Mouse (Mus musculus): ENCODE results near the gene Mypn. TPM values are rescaled to one million over a fixed set of nuclear protein-coding genes. Genes with fewer than 3 reads are reported as not detected.

Gene Mypn
- polyA plus RNA-seq, 1 experiment from 2014 or later = 0.08 TPM

DNA sequence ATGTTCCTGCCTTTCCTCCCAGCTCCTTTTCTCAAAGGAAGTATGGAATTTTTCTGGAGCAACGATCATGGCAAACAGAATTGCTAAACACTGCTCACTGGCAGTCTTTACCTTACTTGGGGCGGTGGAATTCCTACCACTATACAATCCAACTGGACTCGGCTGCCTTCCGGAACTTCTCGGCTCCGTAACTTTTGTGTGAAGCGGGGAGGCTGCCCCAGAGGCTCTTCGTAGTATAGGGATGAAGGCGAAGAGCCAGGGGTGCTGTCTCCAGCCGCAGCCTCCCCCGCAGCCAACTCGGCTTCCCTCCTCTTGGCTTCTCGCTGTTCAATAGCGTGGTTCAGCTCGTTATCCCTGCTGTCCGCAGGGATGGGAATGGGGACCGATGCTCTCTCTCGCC is 11.5 kb downstream of the Mypn start:
- Histone ChIP-seq H3K4me2 (replicated peaks) (no peak overlapping the region), H3K4me1 (no peaks in the 10 kb centered on the region), H3K9me3 (replicated peaks) (no peaks in the 10 kb centered on the region), H3K27ac (no peak overlapping the region), H3K27me3 (no peaks in the 10 kb centered on the region), H3K36me3 (no peaks in the 10 kb centered on the region), H3K4me3 (no peak overlapping the region), H3K9ac (no peak overlapping the region)
- no peak for ATAC-seq (ENCODE audit: low FRiP score)
- WGBS = 73% methylated on average over 18 of the region's 18 CpGs

DNA sequence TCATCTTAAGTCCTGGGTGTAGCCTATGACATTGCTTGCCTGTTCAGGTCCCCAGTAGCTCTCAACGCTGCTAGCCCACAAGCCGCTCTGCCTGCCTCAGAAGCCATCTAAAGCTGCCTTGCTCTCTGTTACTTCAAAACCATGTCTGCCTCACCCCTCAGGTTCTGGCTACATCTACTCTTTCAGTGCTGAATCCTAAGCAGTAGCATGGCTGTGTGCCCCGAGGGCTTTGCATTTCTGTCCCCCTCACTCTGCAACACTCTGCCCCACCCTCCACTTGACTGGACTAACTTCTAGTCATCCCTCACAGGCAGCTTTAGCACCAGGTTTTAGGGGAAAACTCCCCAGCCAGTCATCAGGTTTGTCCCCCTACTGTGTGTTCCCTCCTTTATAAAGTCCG is 19.3 kb downstream of the Mypn start:
- no peak overlapping the region for H3K4me3 ChIP-seq
- H3K9me3 ChIP-seq (replicated peaks) = no peaks in the 10 kb centered on the region
- H3K4me1 ChIP-seq = no peaks in the 10 kb centered on the region
- no peak for ATAC-seq (ENCODE audit: low FRiP score)
- WGBS = 81% methylated on average over 4 of the region's 4 CpGs
- no peaks in the 10 kb centered on the region for H3K36me3 ChIP-seq
- no peak overlapping the region for H3K9ac ChIP-seq
- H3K27ac ChIP-seq = no peak overlapping the region
- no peaks in the 10 kb centered on the region for H3K27me3 ChIP-seq
- no peak overlapping the region for H3K4me2 ChIP-seq (replicated peaks)

DNA sequence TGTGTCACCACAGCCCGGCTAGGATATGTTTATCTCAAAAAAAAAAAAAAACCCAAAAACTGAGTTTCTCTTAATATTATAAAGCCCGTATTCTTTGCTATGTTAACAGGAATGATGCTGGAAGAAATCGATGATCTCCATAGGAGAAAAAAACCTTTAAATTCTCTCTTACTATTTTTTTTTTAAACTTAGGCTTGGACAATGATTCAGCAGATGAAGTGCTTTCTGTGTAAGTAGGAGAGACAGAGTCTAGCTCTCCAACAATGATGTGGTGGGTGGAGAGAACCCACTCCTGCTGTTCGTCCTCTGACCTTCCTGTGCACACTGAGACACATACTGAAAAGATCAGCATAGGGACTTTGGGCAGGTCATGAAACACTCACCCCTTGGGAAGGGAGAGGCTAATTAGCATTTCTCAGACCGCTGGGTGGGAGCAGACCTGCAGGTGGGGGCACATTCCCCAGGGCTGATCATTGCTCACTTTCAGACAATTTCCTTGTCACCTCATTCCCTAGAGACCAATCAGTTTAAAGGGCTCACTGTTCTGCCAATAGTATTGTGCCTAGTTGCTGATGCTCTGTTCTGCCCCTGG is 21.5 kb downstream of the Mypn start:
- no peak overlapping the region for H3K9ac ChIP-seq
- H3K36me3 ChIP-seq = no peaks in the 10 kb centered on the region
- H3K27ac ChIP-seq = no peak overlapping the region
- H3K4me3 ChIP-seq = no peak overlapping the region
- H3K27me3 ChIP-seq = no peaks in the 10 kb centered on the region
- WGBS = 63% methylated on average over 5 of the region's 5 CpGs
- ATAC-seq (ENCODE audit: low FRiP score) = no peak
- H3K4me2 ChIP-seq (replicated peaks) = no peak overlapping the region
- no peaks in the 10 kb centered on the region for H3K4me1 ChIP-seq
- H3K9me3 ChIP-seq (replicated peaks) = no peaks in the 10 kb centered on the region

DNA sequence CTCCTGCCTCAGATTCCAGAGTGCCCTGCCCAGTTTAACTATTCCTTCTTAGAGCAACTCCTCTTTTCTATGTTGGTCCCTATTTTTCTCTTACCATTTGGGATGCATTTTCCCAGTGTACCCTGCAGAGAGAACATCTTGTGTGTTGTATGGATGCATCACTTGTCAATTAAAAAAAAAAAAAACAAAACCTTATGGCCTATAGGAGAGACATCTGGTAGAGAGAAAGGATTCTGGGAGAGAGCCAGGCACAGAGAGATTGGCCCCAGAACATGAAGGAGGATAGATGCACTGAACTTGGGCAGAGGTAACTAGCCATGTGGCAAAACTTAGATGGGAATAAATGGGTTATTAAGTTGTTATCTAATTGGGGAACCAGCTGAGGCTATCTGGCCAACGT is 22.6 kb downstream of the Mypn start:
- 87% methylated on average over 1 of the region's 1 CpGs for WGBS
- no peak for ATAC-seq (ENCODE audit: low FRiP score)
- no peaks in the 10 kb centered on the region for H3K27me3 ChIP-seq
- H3K9ac ChIP-seq = no peak overlapping the region
- H3K4me3 ChIP-seq = no peak overlapping the region
- no peak overlapping the region for H3K4me2 ChIP-seq (replicated peaks)
- no peaks in the 10 kb centered on the region for H3K36me3 ChIP-seq
- H3K27ac ChIP-seq = no peak overlapping the region
- H3K4me1 ChIP-seq = no peaks in the 10 kb centered on the region
- no peaks in the 10 kb centered on the region for H3K9me3 ChIP-seq (replicated peaks)

- Histone ChIP-seq H3K27me3 (no peaks in the 10 kb centered on the region), H3K36me3 (no peaks in the 10 kb centered on the region), H3K9me3 (replicated peaks) (no peaks in the 10 kb centered on the region), H3K4me2 (replicated peaks) (no peak overlapping the region), H3K9ac (no peak overlapping the region), H3K27ac (no peak overlapping the region), H3K4me3 (no peak overlapping the region), H3K4me1 (no peaks in the 10 kb centered on the region)
- 76% methylated on average over 10 of the region's 10 CpGs for WGBS
- no peak for ATAC-seq (ENCODE audit: low FRiP score)
Observed at GRCm38 (mm10) chr10:63179524-63179923, 24.2 kb downstream of the Mypn start.

DNA sequence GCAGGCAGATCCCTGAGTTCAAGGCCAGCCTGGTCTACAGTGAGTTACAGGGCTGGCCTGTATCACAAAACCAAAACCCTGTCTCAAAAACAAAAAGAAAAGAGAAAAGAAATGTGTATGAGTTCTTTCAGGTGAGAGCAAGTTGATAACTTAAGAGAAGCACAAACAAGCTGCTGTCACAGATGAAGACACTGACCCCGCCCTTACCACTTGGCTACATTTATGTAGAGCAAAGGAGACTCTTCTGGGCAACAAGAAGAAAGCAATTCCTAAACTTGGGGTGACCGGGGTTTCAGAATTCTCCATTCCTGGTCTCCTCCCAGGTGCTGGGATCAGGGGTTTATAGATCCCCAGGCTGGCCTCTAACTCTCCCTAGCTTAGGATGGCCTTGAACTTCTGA is 25.4 kb downstream of the Mypn start:
- H3K9ac ChIP-seq = no peak overlapping the region
- ATAC-seq (ENCODE audit: low FRiP score) = no peak
- H3K27me3 ChIP-seq = no peaks in the 10 kb centered on the region
- H3K27ac ChIP-seq = no peak overlapping the region
- no peak overlapping the region for H3K4me2 ChIP-seq (replicated peaks)
- no peaks in the 10 kb centered on the region for H3K36me3 ChIP-seq
- H3K9me3 ChIP-seq (replicated peaks) = no peaks in the 10 kb centered on the region
- no peaks in the 10 kb centered on the region for H3K4me1 ChIP-seq
- 94% methylated on average over 2 of the region's 2 CpGs for WGBS
- H3K4me3 ChIP-seq = no peak overlapping the region

GRCm38 (mm10) chr10:63177286-63178140 is 26.2 kb downstream of the Mypn start:
- no peak overlapping the region for H3K9ac ChIP-seq
- H3K27me3 ChIP-seq = no peaks in the 10 kb centered on the region
- 86% methylated on average over 21 of the region's 21 CpGs for WGBS
- H3K9me3 ChIP-seq (replicated peaks) = no peaks in the 10 kb centered on the region
- no peak overlapping the region for H3K4me3 ChIP-seq
- no peaks in the 10 kb centered on the region for H3K4me1 ChIP-seq
- no peak for ATAC-seq (ENCODE audit: low FRiP score)
- no peak overlapping the region for H3K4me2 ChIP-seq (replicated peaks)
- no peaks in the 10 kb centered on the region for H3K36me3 ChIP-seq
- no peak overlapping the region for H3K27ac ChIP-seq

- Histone ChIP-seq H3K4me1 (no peaks in the 10 kb centered on the region), H3K36me3 (no peaks in the 10 kb centered on the region), H3K27me3 (no peaks in the 10 kb centered on the region), H3K9ac (no peak overlapping the region), H3K4me2 (replicated peaks) (no peak overlapping the region), H3K27ac (no peak overlapping the region), H3K4me3 (no peak overlapping the region), H3K9me3 (replicated peaks) (no peaks in the 10 kb centered on the region)
- no peak for ATAC-seq (ENCODE audit: low FRiP score)
- WGBS = 92% methylated on average over 8 of the region's 8 CpGs
Observed at GRCm38 (mm10) chr10:63176471-63176931, 27.3 kb downstream of the Mypn start.

DNA sequence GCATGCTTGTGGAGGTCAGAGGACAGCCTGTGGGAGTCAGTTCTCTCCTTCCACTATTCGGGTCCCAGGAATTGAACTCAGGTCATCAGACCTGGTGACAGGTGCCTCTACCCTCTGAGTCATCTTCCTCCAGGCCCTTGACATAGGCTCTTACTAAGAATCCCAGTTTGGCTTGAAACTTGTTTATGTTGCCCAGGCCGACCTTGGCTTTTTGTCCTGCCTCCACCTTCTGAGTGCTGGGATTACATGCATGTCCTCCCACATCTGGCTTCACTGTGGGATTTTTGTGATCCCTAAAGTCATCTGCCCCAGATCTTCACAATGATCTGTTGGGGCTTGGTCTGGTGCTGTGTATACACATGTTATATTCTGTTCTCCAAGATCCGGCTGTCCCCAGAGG is 31.7 kb downstream of the Mypn start:
- Histone ChIP-seq H3K27ac (no peak overlapping the region), H3K27me3 (no peaks in the 10 kb centered on the region), H3K36me3 (no peaks in the 10 kb centered on the region), H3K9me3 (replicated peaks) (no peaks in the 10 kb centered on the region), H3K4me1 (no peaks in the 10 kb centered on the region), H3K4me2 (replicated peaks) (no peak overlapping the region), H3K4me3 (no peak overlapping the region), H3K9ac (no peak overlapping the region)
- WGBS = 83% methylated on average over 3 of the region's 3 CpGs
- no peak for ATAC-seq (ENCODE audit: low FRiP score)

- WGBS = 87% methylated on average over 11 of the region's 11 CpGs
- Histone ChIP-seq H3K9me3 (replicated peaks) (no peaks in the 10 kb centered on the region), H3K4me2 (replicated peaks) (no peak overlapping the region), H3K9ac (no peak overlapping the region), H3K27me3 (no peaks in the 10 kb centered on the region), H3K27ac (no peak overlapping the region), H3K4me3 (no peak overlapping the region), H3K4me1 (no peaks in the 10 kb centered on the region), H3K36me3 (no peaks in the 10 kb centered on the region)
- no peak for ATAC-seq (ENCODE audit: low FRiP score)
Observed at GRCm38 (mm10) chr10:63169503-63169902, 34.2 kb downstream of the Mypn start.

GRCm38 (mm10) chr10:63168124-63168523 is 35.6 kb downstream of the Mypn start:
- no peak overlapping the region for H3K4me3 ChIP-seq
- no peaks in the 10 kb centered on the region for H3K4me1 ChIP-seq
- 94% methylated on average over 12 of the region's 12 CpGs for WGBS
- H3K9me3 ChIP-seq (replicated peaks) = no peaks in the 10 kb centered on the region
- H3K36me3 ChIP-seq = no peaks in the 10 kb centered on the region
- no peak for ATAC-seq (ENCODE audit: low FRiP score)
- no peak overlapping the region for H3K9ac ChIP-seq
- H3K4me2 ChIP-seq (replicated peaks) = no peak overlapping the region
- no peaks in the 10 kb centered on the region for H3K27me3 ChIP-seq
- H3K27ac ChIP-seq = no peak overlapping the region

DNA sequence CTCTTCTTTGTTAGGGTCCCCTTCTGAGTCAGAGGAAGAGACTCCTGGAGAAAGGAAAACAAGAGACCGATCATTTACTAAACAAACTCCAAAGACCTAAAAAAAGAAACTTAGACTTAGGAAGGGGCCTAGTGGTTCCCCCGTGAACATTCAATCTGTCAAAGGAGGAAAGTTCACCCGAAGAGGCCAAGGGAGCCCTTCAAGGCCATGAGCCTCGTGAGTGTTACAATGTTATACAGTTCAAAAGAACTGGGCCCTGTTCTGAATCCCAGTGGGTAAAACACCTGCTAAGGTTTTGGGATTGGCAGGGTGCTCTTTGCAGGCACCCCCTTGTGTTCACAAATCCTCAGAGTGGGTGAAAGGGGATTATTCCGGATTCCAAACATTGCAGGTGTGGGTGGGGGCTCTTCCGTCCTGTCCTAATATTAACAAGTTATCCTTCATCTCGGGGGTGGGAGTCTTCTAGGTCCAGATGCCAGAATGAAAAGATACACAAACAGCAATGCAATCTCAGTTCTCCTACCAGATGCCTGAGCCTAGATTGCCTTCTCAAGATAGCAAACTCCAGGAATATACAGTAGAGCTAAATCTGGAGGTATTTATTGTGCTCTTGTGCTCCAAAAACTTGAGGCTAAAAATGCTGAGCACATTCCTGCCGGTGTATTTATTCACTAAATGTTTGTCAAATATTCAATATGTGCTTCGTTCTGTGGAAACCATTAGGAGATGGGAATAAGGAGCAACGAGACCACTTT is 36.3 kb downstream of the Mypn start:
- no peaks in the 10 kb centered on the region for H3K4me1 ChIP-seq
- H3K9ac ChIP-seq = no peak overlapping the region
- ATAC-seq (ENCODE audit: low FRiP score) = no peak
- no peak overlapping the region for H3K27ac ChIP-seq
- H3K4me3 ChIP-seq = no peak overlapping the region
- H3K9me3 ChIP-seq (replicated peaks) = no peaks in the 10 kb centered on the region
- 84% methylated on average over 10 of the region's 10 CpGs for WGBS
- H3K4me2 ChIP-seq (replicated peaks) = no peak overlapping the region
- no peaks in the 10 kb centered on the region for H3K36me3 ChIP-seq
- no peaks in the 10 kb centered on the region for H3K27me3 ChIP-seq
